Mouse (Mus musculus) embryonic facial prominence, embryonic 14.5 days (tissue): Measurements from ENCODE around the gene Yjefn3. TPM values are rescaled to one million over a fixed set of nuclear protein-coding genes. Genes with fewer than 3 reads are reported as not detected.
A peak's percentile ranks its signal among the peaks of the same experiment; 100 is the strongest.

Experiments
- ATAC-seq: fragments of 200-750 bp; cut with Nextera tagmentation; 2 replicates; pipeline ENCODE4 v1.8.0; 2017; ENCODE audit warnings: low read depth, moderate number of reproducible peaks, moderate TSS enrichment
- DNase-seq: peaks from one replicate; pipeline ENCODE4 v3.0.0-alpha.2; 2015; ENCODE audit warnings: low spot score
- H3K27ac ChIP-seq: fragments of 300-500 bp; sonication (generic); replicated peaks from 2 replicates; pipeline ENCODE4 v1.5.1; 2014; ENCODE audit warnings: low read depth, mild to moderate bottlenecking, low read length, moderate library complexity
- H3K27me3 ChIP-seq: fragments of 300-500 bp; sonication (generic); replicated peaks from 2 replicates; pipeline ENCODE4 v1.6.1; 2014; ENCODE audit warnings: low read length; ENCODE audit not compliant: control insufficient read depth, insufficient read depth
- H3K36me3 ChIP-seq: fragments of 300-500 bp; sonication (generic); 2 replicates; pipeline ENCODE4 v1.6.1; 2014; ENCODE audit warnings: low read length, mixed read lengths; ENCODE audit not compliant: control insufficient read depth, insufficient read depth
- H3K4me1 ChIP-seq: fragments of 300-500 bp; sonication (generic); 2 replicates; pipeline ENCODE4 v1.6.1; 2014; ENCODE audit warnings: antibody characterized with exemption, low read length; ENCODE audit not compliant: control insufficient read depth, insufficient read depth
- H3K4me2 ChIP-seq: fragments of 300-500 bp; sonication (generic); 2 replicates; pipeline ENCODE4 v1.6.1; 2014; ENCODE audit warnings: low read depth, mild to moderate bottlenecking, low read length, moderate library complexity, mixed read lengths
- H3K4me3 ChIP-seq: fragments of 300-500 bp; sonication (generic); 2 replicates; pipeline ENCODE4 v1.5.1; 2014; ENCODE audit warnings: low read depth, mild to moderate bottlenecking, low read length
- H3K9ac ChIP-seq: fragments of 300-500 bp; sonication (generic); 2 replicates; pipeline ENCODE4 v1.6.1; 2014; ENCODE audit warnings: low read depth, mild to moderate bottlenecking, low read length, moderate library complexity, mixed read lengths
- H3K9me3 ChIP-seq: fragments of 300-500 bp; sonication (generic); 2 replicates; pipeline ENCODE4 v1.6.1; 2016; ENCODE audit warnings: low read length; ENCODE audit not compliant: control insufficient read depth
- WGBS: fragments of 180-500 bp; shearing (Covaris S2); extraction: QIAGEN DNeasy Blood & Tissue Kit; methylation state at CpG from one replicate; pipeline ENCODE4 v1.1.7; 2014; 5-methylcytosine and 5-hydroxymethylcytosine counted together
- polyA plus RNA-seq: library from polyadenylated mRNA; unstranded; fragments of >200 nt; fragmentation: Nextera tagmentation; extraction: Ambion mirVana; gene quantifications from 2 replicates; pipeline ENCODE4 v1.2.1, GENCODE M21; 2014

Gene Yjefn3
- polyA plus RNA-seq, 1 experiment from 2014 or later: 3.8 TPM

- Histone ChIP-seq H3K27ac (no peak overlapping the region), H3K4me1 (peaks cover 11% of the 10 kb centered on the region; the same call in 1 of the 2 replicates), H3K4me2 (peak overlapping the region; percentile 54), H3K36me3 (peaks cover 13% of the 10 kb centered on the region; the same call in 1 of the 2 replicates), H3K27me3 (peaks cover 79% of the 10 kb centered on the region), H3K9ac (no peak overlapping the region), H3K4me3 (peak overlapping the region; percentile 35), H3K9me3 (no peaks in the 10 kb centered on the region)
- 5% methylated on average over 24 of the region's 24 CpGs for WGBS
- ATAC-seq (no peak), DNase-seq (no peak)
Measured at GRCm38 (mm10) chr8:69888244-69888866, 14.2 kb downstream of the Yjefn3 start.

GRCm38 (mm10) chr8:69887289-69888243 is 14.9 kb downstream of the Yjefn3 start, which contains the start of gene Cilp2:
Cilp2 (minus strand) TSS chr8:69887687.
- peak within 1 kb of the TSS; percentile 35 for H3K4me3 ChIP-seq
- peaks cover 87% of the 10 kb centered on the region for H3K27me3 ChIP-seq
- ATAC-seq (no peak), DNase-seq (no peak)
- no peak within 1 kb of the TSS for H3K9ac ChIP-seq
- peaks cover 11% of the 10 kb centered on the region; the same call in 1 of the 2 replicates for H3K4me1 ChIP-seq
- H3K9me3 ChIP-seq: no peaks in the 10 kb centered on the region
- H3K27ac ChIP-seq: no peak within 1 kb of the TSS
- WGBS: 1% methylated on average over 45 of the region's 60 CpGs
- H3K4me2 ChIP-seq: peak within 1 kb of the TSS; percentile 54
- 0 out of 2 replicates have a peak, but pooled peaks cover 6% of the 10 kb centered on the region for H3K36me3 ChIP-seq

GRCm38 (mm10) chr8:69884141-69884540 is 18.4 kb downstream of the Yjefn3 start:
- Histone ChIP-seq H3K27me3 (peaks cover 100% of the 10 kb centered on the region), H3K4me1 (peaks cover 15% of the 10 kb centered on the region; the same call in 1 of the 2 replicates), H3K9me3 (no peaks in the 10 kb centered on the region), H3K27ac (no peak overlapping the region), H3K36me3 (no peaks in the 10 kb centered on the region), H3K4me3 (no peak overlapping the region), H3K9ac (no peak overlapping the region), H3K4me2 (no peak overlapping the region)
- DNase-seq (no peak), ATAC-seq (no peak)
- 59% methylated on average over 13 of the region's 13 CpGs for WGBS

- Histone ChIP-seq H3K36me3 (no peaks in the 10 kb centered on the region), H3K9ac (no peak overlapping the region; the same call in 1 of the 2 replicates), H3K27me3 (peaks cover 93% of the 10 kb centered on the region), H3K4me3 (peak overlapping the region; percentile 44), H3K9me3 (no peaks in the 10 kb centered on the region), H3K4me2 (peak overlapping the region; percentile 61), H3K4me1 (peaks cover 12% of the 10 kb centered on the region; the same call in 1 of the 2 replicates), H3K27ac (no peak overlapping the region)
- WGBS: 11% methylated on average over 24 of the region's 52 CpGs
- DNase-seq: no peak
- ATAC-seq: no peak
Measured at GRCm38 (mm10) chr8:69882833-69883600, 19.5 kb downstream of the Yjefn3 start.

- peak overlapping the region; percentile 44 for H3K4me3 ChIP-seq
- WGBS: 4% methylated on average over 35 of the region's 103 CpGs
- H3K4me1 ChIP-seq: peaks cover 4% of the 10 kb centered on the region; the same call in 1 of the 2 replicates
- H3K36me3 ChIP-seq: no peaks in the 10 kb centered on the region
- peak overlapping the region; percentile 61 for H3K4me2 ChIP-seq
- ATAC-seq (peak; percentile 56), DNase-seq (peak; percentile 75)
- H3K27ac ChIP-seq: no peak overlapping the region
- H3K9ac ChIP-seq: peak overlapping the region; percentile 54
- peaks cover 86% of the 10 kb centered on the region for H3K27me3 ChIP-seq
- no peaks in the 10 kb centered on the region for H3K9me3 ChIP-seq
Measured at GRCm38 (mm10) chr8:69882021-69882756, 20.3 kb downstream of the Yjefn3 start.

- Histone ChIP-seq H3K9ac (peak overlapping the region; percentile 54), H3K4me2 (peak overlapping the region; percentile 61), H3K9me3 (no peaks in the 10 kb centered on the region), H3K27me3 (peaks cover 81% of the 10 kb centered on the region), H3K27ac (no peak overlapping the region), H3K36me3 (no peaks in the 10 kb centered on the region), H3K4me3 (peak overlapping the region; percentile 44), H3K4me1 (peaks cover 4% of the 10 kb centered on the region; the same call in 1 of the 2 replicates)
- DNase-seq (no peak), ATAC-seq (no peak)
- WGBS: 23% methylated on average over 48 of the region's 79 CpGs
Measured at GRCm38 (mm10) chr8:69881261-69881865, 21.1 kb downstream of the Yjefn3 start.

- peaks cover 4% of the 10 kb centered on the region; the same call in 1 of the 2 replicates for H3K4me1 ChIP-seq
- H3K27me3 ChIP-seq: peaks cover 76% of the 10 kb centered on the region
- H3K4me2 ChIP-seq: peak overlapping the region; percentile 61
- H3K36me3 ChIP-seq: no peaks in the 10 kb centered on the region
- no peaks in the 10 kb centered on the region for H3K9me3 ChIP-seq
- peak overlapping the region; percentile 44 for H3K4me3 ChIP-seq
- no peak overlapping the region for H3K9ac ChIP-seq
- WGBS: 17% methylated on average over 30 of the region's 37 CpGs
- H3K27ac ChIP-seq: no peak overlapping the region
- DNase-seq (no peak), ATAC-seq (no peak)
Measured at GRCm38 (mm10) chr8:69880841-69881240, 21.7 kb downstream of the Yjefn3 start.
